Mouse (Mus musculus) midbrain, embryonic 10.5 days (tissue): ENCODE data around the gene Wasl. TPM values are rescaled to one million over a fixed set of nuclear protein-coding genes. Genes with fewer than 3 reads are reported as not detected.
A peak's percentile ranks its signal among the peaks of the same experiment; 100 is the strongest.

Experiments
- DNase-seq: peaks from one replicate; pipeline ENCODE4 v3.0.0-alpha.2; 2017; ENCODE audit warnings: low spot score
- H3K27ac ChIP-seq: fragments of 300-500 bp; sonication (generic); replicated peaks from 2 replicates; pipeline ENCODE4 v1.5.1; 2016; ENCODE audit warnings: mild to moderate bottlenecking
- H3K27me3 ChIP-seq: fragments of 300-500 bp; sonication (generic); 2 replicates; pipeline ENCODE4 v1.6.1; 2016; ENCODE audit warnings: low read depth, mild to moderate bottlenecking; ENCODE audit not compliant: poor library complexity, severe bottlenecking
- H3K36me3 ChIP-seq: fragments of 300-500 bp; sonication (generic); 2 replicates; pipeline ENCODE4 v1.6.1; 2016; ENCODE audit warnings: mild to moderate bottlenecking, moderate library complexity
- H3K4me1 ChIP-seq: fragments of 300-500 bp; sonication (generic); 2 replicates; pipeline ENCODE4 v1.6.1; 2016
- H3K4me3 ChIP-seq: fragments of 300-500 bp; sonication (generic); 2 replicates; pipeline ENCODE4 v1.5.1; 2016; ENCODE audit warnings: mild to moderate bottlenecking, moderate library complexity
- H3K9me3 ChIP-seq: fragments of 300-500 bp; sonication (generic); replicated peaks from 2 replicates; pipeline ENCODE4 v1.6.1; 2016; ENCODE audit warnings: mild to moderate bottlenecking
- WGBS: fragments of 180-500 bp; shearing (Covaris S2); methylation state at CpG from one replicate; pipeline ENCODE4 v1.1.7; 2016; 5-methylcytosine and 5-hydroxymethylcytosine counted together
- polyA plus RNA-seq: library from polyadenylated mRNA; unstranded; fragments of >200 nt; fragmentation: Nextera tagmentation; extraction: Ambion mirVana; gene quantifications from 2 replicates; pipeline ENCODE4 v1.2.1, GENCODE M21; 2016

Wasl gene
- polyA plus RNA-seq, result 60.9 and 62.0 TPM in 2 replicates

- WGBS, result under 1% methylated on average over 58 of the region's 63 CpGs
- H3K27me3 ChIP-seq, result no peaks in the 10 kb centered on the region
These were observed at the start of gene Wasl for GRCm38 (mm10) chr6:24664867-24665458. Gene Wasl, minus strand, starts transcription at chr6:24665009.

GRCm38 (mm10) chr6:24707499-24707898 lies 42.7 kb upstream of the Wasl start:
- Histone ChIP-seq H3K9me3 (no peaks in the 10 kb centered on the region), H3K4me1 (no peaks in the 10 kb centered on the region)

More at GRCm38 (mm10) chr6:24664867-24665458, at the start of gene Wasl:
- DNase-seq, result peak; percentile 99
- H3K27ac ChIP-seq, result peak within 1 kb of the TSS; percentile 95
- H3K36me3 ChIP-seq, result peaks cover 10% of the 10 kb centered on the region
- H3K4me1 ChIP-seq, result peaks cover 19% of the 10 kb centered on the region
- no peaks in the 10 kb centered on the region for H3K9me3 ChIP-seq
- peak within 1 kb of the TSS; percentile 95 for H3K4me3 ChIP-seq

GRCm38 (mm10) chr6:24707090-24707489 lies 42.3 kb upstream of the Wasl start:
- Histone ChIP-seq H3K9me3 (no peaks in the 10 kb centered on the region), H3K27ac (no peak overlapping the region), H3K27me3 (no peaks in the 10 kb centered on the region), H3K4me1 (no peaks in the 10 kb centered on the region), H3K4me3 (no peak overlapping the region), H3K36me3 (no peaks in the 10 kb centered on the region)
- 93% methylated on average over 5 of the region's 5 CpGs for WGBS
- DNase-seq, result no peak

More at GRCm38 (mm10) chr6:24707499-24707898, 42.7 kb upstream of the Wasl start:
- H3K27me3 ChIP-seq, result no peaks in the 10 kb centered on the region
- no peak overlapping the region for H3K27ac ChIP-seq
- DNase-seq, result no peak
- no peaks in the 10 kb centered on the region for H3K36me3 ChIP-seq
- WGBS, result 79% methylated on average over 2 of the region's 2 CpGs
- H3K4me3 ChIP-seq, result no peak overlapping the region

GRCm38 (mm10) chr6:24697216-24697615 lies 32.4 kb upstream of the Wasl start:
- Histone ChIP-seq H3K27me3 (no peaks in the 10 kb centered on the region), H3K9me3 (no peaks in the 10 kb centered on the region), H3K36me3 (no peaks in the 10 kb centered on the region), H3K27ac (no peak overlapping the region), H3K4me3 (no peak overlapping the region), H3K4me1 (no peaks in the 10 kb centered on the region)
- WGBS, result 89% methylated on average over 5 of the region's 5 CpGs
- no peak for DNase-seq

- WGBS, result 89% methylated on average over 4 of the region's 4 CpGs
- H3K27ac ChIP-seq, result no peak overlapping the region
- no peaks in the 10 kb centered on the region for H3K36me3 ChIP-seq
- H3K4me3 ChIP-seq, result no peak overlapping the region
- DNase-seq, result no peak
- H3K9me3 ChIP-seq, result no peaks in the 10 kb centered on the region
- no peaks in the 10 kb centered on the region for H3K27me3 ChIP-seq
- no peaks in the 10 kb centered on the region for H3K4me1 ChIP-seq
These were observed 31.3 kb upstream of the Wasl start for GRCm38 (mm10) chr6:24696117-24696516.

GRCm38 (mm10) chr6:24694455-24695410 lies 29.9 kb upstream of the Wasl start:
- Histone ChIP-seq H3K27me3 (no peaks in the 10 kb centered on the region), H3K4me3 (no peak overlapping the region), H3K36me3 (no peaks in the 10 kb centered on the region), H3K4me1 (no peaks in the 10 kb centered on the region), H3K9me3 (no peaks in the 10 kb centered on the region), H3K27ac (no peak overlapping the region)
- 86% methylated on average over 11 of the region's 11 CpGs for WGBS
- DNase-seq, result no peak

GRCm38 (mm10) chr6:24687871-24688270 lies 23.1 kb upstream of the Wasl start:
- no peak overlapping the region for H3K27ac ChIP-seq
- H3K4me3 ChIP-seq, result no peak overlapping the region
- WGBS, result 57% methylated on average over 1 of the region's 1 CpGs
- no peaks in the 10 kb centered on the region for H3K27me3 ChIP-seq
- no peaks in the 10 kb centered on the region for H3K36me3 ChIP-seq
- H3K4me1 ChIP-seq, result no peaks in the 10 kb centered on the region
- DNase-seq, result no peak
- H3K9me3 ChIP-seq, result no peaks in the 10 kb centered on the region

- 91% methylated on average over 3 of the region's 3 CpGs for WGBS
- no peak overlapping the region for H3K27ac ChIP-seq
- no peak overlapping the region for H3K4me3 ChIP-seq
These were observed 18.3 kb upstream of the Wasl start for GRCm38 (mm10) chr6:24683113-24683512.

GRCm38 (mm10) chr6:24667829-24668228 lies 3.0 kb upstream of the Wasl start:
- no peaks in the 10 kb centered on the region for H3K27me3 ChIP-seq
- peaks cover 8% of the 10 kb centered on the region for H3K4me1 ChIP-seq
- no peak overlapping the region for H3K4me3 ChIP-seq
- DNase-seq, result no peak
- H3K36me3 ChIP-seq, result no peaks in the 10 kb centered on the region
- H3K9me3 ChIP-seq, result no peaks in the 10 kb centered on the region
- H3K27ac ChIP-seq, result no peak overlapping the region
- WGBS, result 77% methylated on average over 3 of the region's 3 CpGs

More at GRCm38 (mm10) chr6:24683113-24683512, 18.3 kb upstream of the Wasl start:
- no peaks in the 10 kb centered on the region for H3K4me1 ChIP-seq
- no peaks in the 10 kb centered on the region for H3K27me3 ChIP-seq
- no peaks in the 10 kb centered on the region for H3K9me3 ChIP-seq
- no peak for DNase-seq
- no peaks in the 10 kb centered on the region for H3K36me3 ChIP-seq

GRCm38 (mm10) chr6:24666248-24666647 lies 1.4 kb upstream of the Wasl start:
- Histone ChIP-seq H3K9me3 (no peaks in the 10 kb centered on the region), H3K4me3 (no peak overlapping the region), H3K36me3 (0 out of 2 replicates have a peak, but pooled peaks cover under 1% of the 10 kb centered on the region), H3K27me3 (no peaks in the 10 kb centered on the region), H3K4me1 (peaks cover 19% of the 10 kb centered on the region), H3K27ac (no peak overlapping the region)
- no peak for DNase-seq
- 94% methylated on average over 5 of the region's 5 CpGs for WGBS

GRCm38 (mm10) chr6:24664133-24664866 lies 509 bp downstream of the Wasl start:
- H3K4me1 ChIP-seq, result peaks cover 19% of the 10 kb centered on the region
- H3K27ac ChIP-seq, result peak overlapping the region; percentile 95
- peaks cover 13% of the 10 kb centered on the region for H3K36me3 ChIP-seq
- DNase-seq, result peak; percentile 58
- under 1% methylated on average over 53 of the region's 58 CpGs for WGBS
- H3K9me3 ChIP-seq, result no peaks in the 10 kb centered on the region
- no peaks in the 10 kb centered on the region for H3K27me3 ChIP-seq
- H3K4me3 ChIP-seq, result peak overlapping the region; percentile 95
